Mouse (Mus musculus) ES-Bruce4 (cell line): ENCODE measurements at regions not wholly inside any gene's neighbourhood (a gene's known extent, or its start where the extent isn't known, plus 50 kb on each side); places are given as distances from the start of the nearest gene placed in this dataset.

ENCODE experiments used
- H3K27ac ChIP-seq: 2 replicates; pipeline ENCODE4 v1.5.1; 2012; ENCODE audit warnings: low read length, inconsistent platforms; ENCODE audit not compliant: insufficient read depth
- H3K27me3 ChIP-seq: 2 replicates; pipeline ENCODE4 v1.6.1; 2012; ENCODE audit warnings: mild to moderate bottlenecking, low read length, inconsistent platforms; ENCODE audit not compliant: control insufficient read depth, poor library complexity, insufficient read depth, severe bottlenecking
- H3K36me3 ChIP-seq: 2 replicates; pipeline ENCODE4 v1.6.1; 2012; ENCODE audit warnings: inconsistent platforms, mild to moderate bottlenecking, low read length, moderate library complexity; ENCODE audit not compliant: control insufficient read depth, poor library complexity, insufficient read depth, severe bottlenecking
- H3K4me1 ChIP-seq: one replicate; pipeline ENCODE4 v1.8.1; 2011; ENCODE audit warnings: low read length; ENCODE audit not compliant: control insufficient read depth, insufficient read depth
- H3K4me3 ChIP-seq: 2 replicates; pipeline ENCODE4 v1.5.1; 2011; ENCODE audit warnings: low read depth, mild to moderate bottlenecking, low read length
- H3K9ac ChIP-seq: 2 replicates; pipeline ENCODE4 v1.6.1; 2012; ENCODE audit warnings: low read depth, mild to moderate bottlenecking, inconsistent platforms; ENCODE audit not compliant: poor library complexity, severe bottlenecking
- H3K9me3 ChIP-seq: replicated peaks from 2 replicates; pipeline ENCODE4 v1.6.1; 2012; ENCODE audit warnings: mild to moderate bottlenecking, low read length, inconsistent platforms; ENCODE audit not compliant: control insufficient read depth, poor library complexity, insufficient read depth, severe bottlenecking
- CTCF ChIP-seq: IDR thresholded peaks from one replicate; pipeline ENCODE4 v1.8.1; 2011; ENCODE audit warnings: low read depth, low read length
- EP300 ChIP-seq: IDR thresholded peaks from 2 replicates; pipeline ENCODE4 v1.6.1; 2011; ENCODE audit warnings: low read depth, low read length; ENCODE audit not compliant: insufficient read depth
- POLR2A ChIP-seq: IDR thresholded peaks from one replicate; pipeline ENCODE4 v1.8.1; 2011; ENCODE audit warnings: low read length; ENCODE audit not compliant: insufficient read depth

DNA sequence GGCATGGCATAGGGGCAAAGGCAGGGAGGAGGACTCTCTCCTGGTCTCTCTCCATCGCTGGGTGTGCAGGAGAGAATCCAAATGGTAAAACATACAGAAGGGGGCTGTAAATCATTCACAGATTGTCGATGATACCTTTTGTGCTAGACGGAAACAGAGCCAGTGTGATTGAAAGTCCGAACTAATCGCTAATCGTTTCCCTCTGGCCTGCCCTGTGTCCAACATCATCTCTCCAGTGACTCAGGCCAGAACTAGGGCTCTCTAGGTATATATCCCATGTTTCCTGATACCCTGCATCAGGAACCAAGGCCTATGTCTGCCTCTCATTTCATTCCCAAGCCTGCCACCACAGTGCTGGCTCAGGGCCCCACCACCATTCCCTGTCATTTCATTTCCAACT, 259.1 kb downstream of the Dysf start:
- H3K4me1 ChIP-seq = no peaks in the 10 kb centered on the region
- H3K9me3 ChIP-seq = no peaks in the 10 kb centered on the region
- H3K27me3 ChIP-seq = no peaks in the 10 kb centered on the region
- no peak overlapping the region for H3K27ac ChIP-seq
- TF ChIP-seq CTCF (no peak), POLR2A (no peak), EP300 (no peak)
- no peak overlapping the region for H3K4me3 ChIP-seq
- H3K9ac ChIP-seq = no peak overlapping the region
- no peaks in the 10 kb centered on the region for H3K36me3 ChIP-seq

DNA sequence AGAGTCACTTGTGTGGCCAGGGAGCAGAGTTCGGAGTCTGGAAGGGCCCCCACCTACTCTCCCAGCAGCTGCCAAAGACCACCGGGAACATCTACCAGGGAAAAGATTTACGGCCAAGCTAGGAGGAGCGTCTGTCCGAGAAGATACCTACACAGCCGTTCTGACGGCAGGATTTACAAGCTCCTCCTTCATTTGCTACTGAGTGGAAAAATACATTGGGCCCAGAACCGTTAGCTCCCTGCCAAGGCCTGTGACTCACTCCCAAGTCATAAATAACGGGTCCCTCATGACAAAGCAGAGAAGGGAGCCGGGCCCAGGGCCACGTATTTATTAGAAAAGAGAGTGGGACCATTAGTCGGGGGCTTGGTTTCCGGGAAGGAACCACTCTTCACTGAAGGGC, 258.3 kb downstream of the Dysf start:
- TF ChIP-seq EP300 = no peak
- TF ChIP-seq CTCF = no peak
- no peak for TF ChIP-seq POLR2A
- Histone ChIP-seq H3K9me3 (no peaks in the 10 kb centered on the region), H3K27ac (no peak overlapping the region), H3K4me3 (no peak overlapping the region), H3K9ac (no peak overlapping the region), H3K36me3 (no peaks in the 10 kb centered on the region), H3K27me3 (no peaks in the 10 kb centered on the region), H3K4me1 (no peaks in the 10 kb centered on the region)

DNA sequence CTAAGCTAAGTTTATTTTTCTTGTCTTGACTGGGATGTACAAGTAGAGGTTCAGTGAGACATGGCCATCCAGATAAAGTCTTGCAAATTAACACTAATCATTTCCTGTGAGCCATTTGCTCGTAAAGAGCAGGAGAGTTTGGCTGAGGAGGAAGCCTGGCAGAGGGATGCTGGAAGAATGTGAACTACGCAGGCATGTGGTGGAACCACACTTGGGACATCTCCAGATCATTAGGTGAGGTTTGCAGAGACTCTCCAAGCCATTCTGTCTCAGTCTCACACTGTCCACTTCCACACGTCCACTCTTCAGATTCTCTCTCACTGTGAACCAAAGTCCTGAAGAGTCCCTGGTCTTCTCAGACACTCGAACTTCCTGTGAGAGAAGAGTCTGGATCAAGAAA, 256.3 kb downstream of the Dysf start:
- no peaks in the 10 kb centered on the region for H3K4me1 ChIP-seq
- TF ChIP-seq EP300 (no peak), POLR2A (no peak), CTCF (no peak)

DNA sequence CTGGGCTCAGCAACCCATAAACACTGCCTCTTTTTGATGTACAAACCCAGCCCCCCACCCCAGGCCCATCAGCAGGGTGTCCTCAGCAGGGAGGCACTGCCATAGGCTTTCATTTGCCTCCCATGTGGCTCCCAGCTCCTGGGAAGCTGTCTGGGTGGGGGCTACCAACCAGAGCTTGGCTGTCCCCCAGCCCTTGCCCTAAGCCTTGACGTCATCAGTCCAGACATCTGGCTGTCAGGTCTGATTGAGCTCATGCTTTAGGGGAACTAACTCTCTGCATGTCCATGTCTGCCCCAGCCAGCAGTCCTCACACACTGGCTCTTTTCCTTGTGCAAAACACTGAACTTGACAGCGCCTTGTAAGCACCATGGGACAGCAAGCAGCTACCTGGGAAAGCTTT, 255.3 kb downstream of the Dysf start:
- Histone ChIP-seq H3K27me3 (no peaks in the 10 kb centered on the region), H3K36me3 (no peaks in the 10 kb centered on the region), H3K9ac (no peak overlapping the region), H3K27ac (no peak overlapping the region), H3K4me1 (no peaks in the 10 kb centered on the region), H3K9me3 (no peaks in the 10 kb centered on the region), H3K4me3 (no peak overlapping the region)
- TF ChIP-seq EP300 = no peak
- no peak for TF ChIP-seq CTCF
- TF ChIP-seq POLR2A = no peak

More for the DNA sequence above, 256.3 kb downstream of the Dysf start:
- H3K27ac ChIP-seq = no peak overlapping the region
- no peak overlapping the region for H3K9ac ChIP-seq
- no peaks in the 10 kb centered on the region for H3K9me3 ChIP-seq
- H3K36me3 ChIP-seq = no peaks in the 10 kb centered on the region
- no peak overlapping the region for H3K4me3 ChIP-seq
- H3K27me3 ChIP-seq = no peaks in the 10 kb centered on the region

DNA sequence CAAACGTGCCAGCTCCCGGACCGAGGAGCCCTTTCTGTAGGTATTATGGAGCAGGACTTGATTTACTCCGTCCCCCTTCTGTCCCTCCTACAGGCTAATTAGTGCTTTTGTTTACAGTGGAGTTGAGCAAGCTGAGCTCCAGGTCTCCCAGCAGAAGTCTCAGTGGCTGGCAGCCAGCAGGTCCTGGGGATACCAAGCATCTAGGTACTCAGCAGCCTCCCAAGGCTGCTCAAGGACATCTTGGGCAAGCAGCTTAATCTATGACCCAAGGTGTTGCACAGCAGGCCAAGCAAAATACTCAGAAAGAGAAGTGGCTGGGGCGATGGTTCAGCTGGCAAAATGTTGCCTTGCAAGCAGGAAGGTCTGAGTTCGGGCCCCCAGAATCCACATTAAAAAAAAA, 254.4 kb downstream of the Dysf start:
- Histone ChIP-seq H3K27ac (no peak overlapping the region), H3K4me1 (no peaks in the 10 kb centered on the region), H3K4me3 (no peak overlapping the region), H3K9ac (no peak overlapping the region), H3K9me3 (no peaks in the 10 kb centered on the region), H3K27me3 (no peaks in the 10 kb centered on the region), H3K36me3 (no peaks in the 10 kb centered on the region)
- no peak for TF ChIP-seq CTCF
- no peak for TF ChIP-seq EP300
- no peak for TF ChIP-seq POLR2A

DNA sequence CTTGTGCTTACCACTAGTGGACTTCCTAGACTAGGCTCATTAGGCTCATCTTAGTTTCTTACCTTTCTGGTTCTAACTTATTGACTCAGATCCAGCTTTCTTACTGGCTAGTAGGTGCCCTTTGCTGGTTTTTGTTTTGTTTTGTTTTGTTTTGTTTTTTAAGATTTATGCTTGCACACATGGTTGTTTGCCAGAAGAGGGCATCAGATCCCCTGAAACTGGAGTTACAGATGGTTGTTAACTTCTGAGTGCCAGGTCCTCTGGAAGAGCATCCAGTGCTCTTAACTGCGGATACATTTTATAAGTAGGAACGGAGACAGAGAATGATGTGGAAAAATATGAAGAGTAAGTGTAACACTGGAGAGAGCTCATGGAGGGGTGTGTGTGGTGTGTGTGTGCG, 253.1 kb downstream of the Dysf start:
- Histone ChIP-seq H3K27ac (no peak overlapping the region), H3K9ac (no peak overlapping the region), H3K4me1 (no peaks in the 10 kb centered on the region), H3K36me3 (no peaks in the 10 kb centered on the region), H3K4me3 (no peak overlapping the region), H3K9me3 (no peaks in the 10 kb centered on the region), H3K27me3 (no peaks in the 10 kb centered on the region)
- TF ChIP-seq POLR2A (no peak), EP300 (no peak), CTCF (no peak)
